Mouse (Mus musculus): ENCODE results near the gene Klrc2. TPM values are rescaled to one million over a fixed set of nuclear protein-coding genes. Genes with fewer than 3 reads are reported as not detected.

The Klrc2 gene
- polyA plus RNA-seq (2012; rRNA removed; ENCODE audit: low replicate concordance) = 0.13 and 0.85 TPM in 2 replicates

GRCm38 (mm10) chr6:129660589-129660988 lies at the start of gene Klrc2:
Gene Klrc2 (minus strand): TSS chr6:129660689.

GRCm38 (mm10) chr6:129678873-129679272 lies 18.4 kb upstream of the Klrc2 start, which contains the start of gene Klrc1:
Gene Klrc1 (minus strand): TSS chr6:129678973.

DNA sequence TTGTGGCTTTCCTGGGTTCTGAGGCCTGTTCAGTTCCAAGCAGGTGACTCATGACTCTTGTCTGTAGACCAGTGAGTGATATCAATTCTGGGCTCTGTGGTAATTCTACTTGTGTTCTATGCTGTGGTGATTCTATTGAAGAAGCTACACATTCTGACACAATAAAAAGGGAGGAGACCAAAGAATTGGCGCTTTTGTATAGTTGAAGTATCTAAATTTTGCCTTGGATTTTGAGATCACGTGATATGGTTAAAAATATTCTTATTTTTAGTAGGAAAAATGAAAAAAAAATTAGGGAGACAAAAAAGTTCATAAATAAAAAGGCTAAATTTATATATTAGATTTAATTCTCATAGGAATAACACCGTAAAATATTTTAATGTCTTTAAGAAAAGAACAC lies 17.3 kb downstream of the Klrc2 start, which contains the start of gene Klrc3:
Gene Klrc3 (minus strand): TSS at position 101 of the 400 bp plus-strand sequence.

DNA sequence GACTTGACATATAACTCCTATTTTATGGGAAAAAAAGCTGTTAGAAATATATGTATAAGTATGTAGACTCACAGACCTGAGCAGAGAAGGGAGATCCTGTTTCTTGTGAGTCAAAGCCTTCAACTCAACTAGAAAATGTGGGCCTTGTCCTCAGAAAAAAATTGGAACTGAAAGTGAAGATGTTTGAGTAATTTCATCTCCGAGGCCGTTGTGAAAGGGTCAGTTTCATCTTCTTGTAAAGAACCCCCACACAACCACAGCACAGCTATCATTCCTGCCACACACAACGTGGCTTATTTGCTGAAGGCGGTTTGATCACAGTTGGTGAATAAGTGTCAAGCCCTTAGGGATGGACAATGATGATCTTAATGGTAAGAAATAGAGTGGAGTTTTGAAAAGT lies 36.8 kb downstream of the Klrc2 start, which contains the start of gene Klrk1:
Gene Klrk1 (minus strand): TSS at position 130 of the 400 bp plus-strand sequence.

Other genes with a start within 250 kb of the Klrc2 start
- gene Clec1a, start 208.7 kb downstream of the Klrc2 start, polyA plus RNA-seq (2012; rRNA removed; ENCODE audit: low replicate concordance) = 2.2 and 4.0 TPM in 2 replicates
- gene Olr1, start 153.5 kb downstream of the Klrc2 start, polyA plus RNA-seq (2012; rRNA removed; ENCODE audit: low replicate concordance) = 0.13 and 0.29 TPM in 2 replicates
- not detected in 2 replicates for gene Tmem52b, start 148.1 kb downstream of the Klrc2 start, polyA plus RNA-seq (2012; rRNA removed; ENCODE audit: low replicate concordance)
- 110 and 137 TPM in 2 replicates for gene Gabarapl1, start 127.5 kb downstream of the Klrc2 start, polyA plus RNA-seq (2012; rRNA removed; ENCODE audit: low replicate concordance)
- 0.32 and 1.4 TPM in 2 replicates for gene Klre1, start 82.8 kb downstream of the Klrc2 start, polyA plus RNA-seq (2012; rRNA removed; ENCODE audit: low replicate concordance)
- gene Klrd1, start 68.9 kb downstream of the Klrc2 start, polyA plus RNA-seq (2012; rRNA removed; ENCODE audit: low replicate concordance) = 0.34 and 1.9 TPM in 2 replicates
- gene Klrk1, start 36.8 kb downstream of the Klrc2 start, polyA plus RNA-seq (2012; rRNA removed; ENCODE audit: low replicate concordance) = 0.82 and 1.6 TPM in 2 replicates
- gene Klrc3, start 17.4 kb downstream of the Klrc2 start, polyA plus RNA-seq (2012; rRNA removed; ENCODE audit: low replicate concordance) = 0.26 and 2.8 TPM in 2 replicates
- 0.15 and 0.69 TPM in 2 replicates for gene Klrc1, start 18.3 kb upstream of the Klrc2 start, polyA plus RNA-seq (2012; rRNA removed; ENCODE audit: low replicate concordance)
- gene Klri1, start 56.4 kb upstream of the Klrc2 start, polyA plus RNA-seq (2012; rRNA removed; ENCODE audit: low replicate concordance) = 0.31 TPM in 1 of 2 replicates, not detected in the other
- gene Klri2, start 79.8 kb upstream of the Klrc2 start, polyA plus RNA-seq (2012; rRNA removed; ENCODE audit: low replicate concordance) = 0.11 and 0.15 TPM in 2 replicates
- gene Gm156, start 123.6 kb upstream of the Klrc2 start, polyA plus RNA-seq (2012; rRNA removed; ENCODE audit: low replicate concordance) = not detected in 2 replicates
- not detected in 2 replicates for gene Gm17631, start 202.0 kb upstream of the Klrc2 start, polyA plus RNA-seq (2012; rRNA removed; ENCODE audit: low replicate concordance)
- 0.30 TPM in 1 of 2 replicates, not detected in the other for gene Klra17, start 216.0 kb upstream of the Klrc2 start, polyA plus RNA-seq (2012; rRNA removed; ENCODE audit: low replicate concordance)

All from subcutaneous adipose tissue, adult 2 months (tissue).